Mouse (Mus musculus) neural tube, embryonic 15.5 days (tissue): Measurements from ENCODE around the gene Dglucy. TPM values are rescaled to one million over a fixed set of nuclear protein-coding genes. Genes with fewer than 3 reads are reported as not detected.
"Not testable (repeated sequence)": the region's sequence is repeated elsewhere in the genome, so short reads cannot be mapped to it uniquely, and the experiment has no call there.

ENCODE experiments used
- ATAC-seq: fragments of 200-750 bp; cut with Nextera tagmentation; 2 replicates; pipeline ENCODE4 v1.8.0; 2017; ENCODE audit warnings: mild to moderate bottlenecking, moderate TSS enrichment, moderate library complexity; ENCODE audit not compliant: low FRiP score
- H3K27ac ChIP-seq: fragments of 300-500 bp; sonication (generic); replicated peaks from 2 replicates; pipeline ENCODE4 v1.5.1; 2015; ENCODE audit warnings: mild to moderate bottlenecking, inconsistent platforms
- H3K27me3 ChIP-seq: fragments of 300-500 bp; sonication (generic); replicated peaks from 2 replicates; pipeline ENCODE4 v1.6.1; 2015; ENCODE audit warnings: inconsistent platforms
- H3K36me3 ChIP-seq: fragments of 300-500 bp; sonication (generic); 2 replicates; pipeline ENCODE4 v1.6.1; 2015; ENCODE audit warnings: inconsistent platforms
- H3K4me1 ChIP-seq: fragments of 300-500 bp; sonication (generic); 2 replicates; pipeline ENCODE4 v1.6.1; 2015; ENCODE audit warnings: inconsistent platforms
- H3K4me2 ChIP-seq: fragments of 300-500 bp; sonication (generic); 2 replicates; pipeline ENCODE4 v1.6.1; 2015; ENCODE audit warnings: inconsistent platforms, mild to moderate bottlenecking, moderate library complexity
- H3K4me3 ChIP-seq: fragments of 300-500 bp; sonication (generic); replicated peaks from 2 replicates; pipeline ENCODE4 v1.5.1; 2015; ENCODE audit warnings: mild to moderate bottlenecking, inconsistent platforms
- H3K9ac ChIP-seq: fragments of 300-500 bp; sonication (generic); replicated peaks from 2 replicates; pipeline ENCODE4 v1.6.1; 2015; ENCODE audit warnings: mild to moderate bottlenecking, inconsistent platforms
- H3K9me3 ChIP-seq: fragments of 300-500 bp; sonication (generic); replicated peaks from 2 replicates; pipeline ENCODE4 v1.6.1; 2016; ENCODE audit warnings: inconsistent platforms
- WGBS: fragments of 180-500 bp; shearing (Covaris S2); methylation state at CpG from one replicate; pipeline ENCODE4 v1.1.7; 2015; ENCODE audit warnings: mixed read lengths; 5-methylcytosine and 5-hydroxymethylcytosine counted together
- polyA plus RNA-seq: library from polyadenylated mRNA; unstranded; fragments of >200 nt; fragmentation: Nextera tagmentation; extraction: Ambion mirVana; gene quantifications from 2 replicates; pipeline ENCODE4 v1.2.1, GENCODE M21; 2015

Gene Dglucy
- polyA plus RNA-seq, 1 experiment from 2014 or later: 3.0 TPM

- Histone ChIP-seq H3K36me3 (no peaks in the 10 kb centered on the region), H3K4me3 (no peak overlapping the region), H3K9ac (no peak overlapping the region), H3K27me3 (no peaks in the 10 kb centered on the region), H3K4me2 (no peak overlapping the region), H3K9me3 (no peaks in the 10 kb centered on the region), H3K4me1 (peaks cover 8% of the 10 kb centered on the region), H3K27ac (no peak overlapping the region)
- no peak for ATAC-seq
- WGBS: 87% methylated on average over 2 of the region's 2 CpGs
These were observed 5.3 kb downstream of the Dglucy start for GRCm38 (mm10) chr12:100784152-100784551.

- Histone ChIP-seq H3K27me3 (no peaks in the 10 kb centered on the region), H3K4me1 (no peaks in the 10 kb centered on the region), H3K4me3 (no peak overlapping the region), H3K9ac (no peak overlapping the region), H3K27ac (no peak overlapping the region), H3K36me3 (no peaks in the 10 kb centered on the region), H3K4me2 (no peak overlapping the region), H3K9me3 (no peaks in the 10 kb centered on the region)
- WGBS: 83% methylated on average over 7 of the region's 7 CpGs
- ATAC-seq: no peak
These were observed 6.5 kb downstream of the Dglucy start for GRCm38 (mm10) chr12:100785344-100785743.

- Histone ChIP-seq H3K4me3 (no peak overlapping the region), H3K27me3 (no peaks in the 10 kb centered on the region)
These were observed 11.2 kb downstream of the Dglucy start for GRCm38 (mm10) chr12:100789981-100790550.

GRCm38 (mm10) chr12:100791425-100791824, 12.6 kb downstream of the Dglucy start:
- Histone ChIP-seq H3K4me1 (no peaks in the 10 kb centered on the region), H3K4me2 (no peak overlapping the region), H3K27ac (no peak overlapping the region), H3K4me3 (no peak overlapping the region), H3K27me3 (no peaks in the 10 kb centered on the region), H3K36me3 (no peaks in the 10 kb centered on the region), H3K9ac (no peak overlapping the region), H3K9me3 (no peaks in the 10 kb centered on the region)
- ATAC-seq: no peak
- WGBS: 83% methylated on average over 6 of the region's 6 CpGs

More at GRCm38 (mm10) chr12:100789981-100790550, 11.2 kb downstream of the Dglucy start:
- Histone ChIP-seq H3K9me3 (no peaks in the 10 kb centered on the region), H3K4me2 (no peak overlapping the region), H3K27ac (no peak overlapping the region), H3K9ac (no peak overlapping the region), H3K36me3 (no peaks in the 10 kb centered on the region), H3K4me1 (no peaks in the 10 kb centered on the region)
- 74% methylated on average over 3 of the region's 3 CpGs for WGBS
- ATAC-seq: no peak

GRCm38 (mm10) chr12:100794450-100795230, 15.8 kb downstream of the Dglucy start:
- H3K9ac ChIP-seq: no peak overlapping the region
- no peak overlapping the region for H3K27ac ChIP-seq
- 80% methylated on average over 7 of the region's 7 CpGs for WGBS
- H3K4me2 ChIP-seq: no peak overlapping the region
- ATAC-seq: no peak
- H3K27me3 ChIP-seq: no peaks in the 10 kb centered on the region
- H3K36me3 ChIP-seq: no peaks in the 10 kb centered on the region
- H3K4me3 ChIP-seq: no peak overlapping the region
- no peaks in the 10 kb centered on the region for H3K4me1 ChIP-seq
- H3K9me3 ChIP-seq: no peaks in the 10 kb centered on the region

- no peaks in the 10 kb centered on the region for H3K4me1 ChIP-seq
- 87% methylated on average over 7 of the region's 7 CpGs for WGBS
- no peak overlapping the region for H3K9ac ChIP-seq
- no peak overlapping the region for H3K27ac ChIP-seq
- no peak overlapping the region for H3K4me3 ChIP-seq
- H3K36me3 ChIP-seq: no peaks in the 10 kb centered on the region
- H3K27me3 ChIP-seq: no peaks in the 10 kb centered on the region
- no peak overlapping the region for H3K4me2 ChIP-seq
- no peak for ATAC-seq
- H3K9me3 ChIP-seq: no peaks in the 10 kb centered on the region
These were observed 16.7 kb downstream of the Dglucy start for GRCm38 (mm10) chr12:100795390-100796036.

- not testable (repeated sequence) for H3K4me1 ChIP-seq, ATAC-seq, H3K27ac ChIP-seq
These were observed 24.5 kb downstream of the Dglucy start for GRCm38 (mm10) chr12:100803391-100803790.

GRCm38 (mm10) chr12:100807280-100807679, 28.4 kb downstream of the Dglucy start:
- ATAC-seq: no peak
- Histone ChIP-seq H3K9ac (no peak overlapping the region), H3K27me3 (no peaks in the 10 kb centered on the region), H3K4me2 (no peak overlapping the region), H3K9me3 (no peaks in the 10 kb centered on the region), H3K36me3 (no peaks in the 10 kb centered on the region), H3K4me1 (peaks cover 6% of the 10 kb centered on the region; the same call in 1 of the 2 replicates), H3K27ac (no peak overlapping the region), H3K4me3 (no peak overlapping the region)
- 87% methylated on average over 7 of the region's 7 CpGs for WGBS

More at GRCm38 (mm10) chr12:100803391-100803790, 24.5 kb downstream of the Dglucy start:
- WGBS: 93% methylated on average over 19 of the region's 19 CpGs
- not testable (repeated sequence) for H3K27me3 ChIP-seq, H3K4me3 ChIP-seq, H3K36me3 ChIP-seq, H3K9ac ChIP-seq, H3K4me2 ChIP-seq, H3K9me3 ChIP-seq

- no peak overlapping the region for H3K27ac ChIP-seq
- H3K4me3 ChIP-seq: no peak overlapping the region
- H3K36me3 ChIP-seq: no peaks in the 10 kb centered on the region
- H3K4me1 ChIP-seq: peaks cover 6% of the 10 kb centered on the region; the same call in 1 of the 2 replicates
- no peaks in the 10 kb centered on the region for H3K27me3 ChIP-seq
- no peaks in the 10 kb centered on the region for H3K9me3 ChIP-seq
- no peak overlapping the region for H3K9ac ChIP-seq
- ATAC-seq: peak; percentile 74; the same call in 1 of the 2 replicates
- no peak overlapping the region for H3K4me2 ChIP-seq
- WGBS: 51% methylated on average over 13 of the region's 13 CpGs
These were observed 29.9 kb downstream of the Dglucy start for GRCm38 (mm10) chr12:100808609-100809280.

- no peak for ATAC-seq
- Histone ChIP-seq H3K36me3 (no peaks in the 10 kb centered on the region), H3K4me3 (no peak overlapping the region), H3K9me3 (no peaks in the 10 kb centered on the region), H3K4me2 (no peak overlapping the region), H3K27ac (no peak overlapping the region), H3K9ac (no peak overlapping the region), H3K27me3 (no peaks in the 10 kb centered on the region), H3K4me1 (peaks cover 6% of the 10 kb centered on the region; the same call in 1 of the 2 replicates)
- WGBS: 94% methylated on average over 11 of the region's 11 CpGs
These were observed 31.7 kb downstream of the Dglucy start for GRCm38 (mm10) chr12:100810542-100810941.

- no peak overlapping the region for H3K27ac ChIP-seq
- H3K9ac ChIP-seq: no peak overlapping the region
- H3K4me2 ChIP-seq: no peak overlapping the region
- no peaks in the 10 kb centered on the region for H3K36me3 ChIP-seq
- H3K9me3 ChIP-seq: no peaks in the 10 kb centered on the region
- H3K4me1 ChIP-seq: peaks cover 2% of the 10 kb centered on the region; the same call in 1 of the 2 replicates
- 90% methylated on average over 2 of the region's 2 CpGs for WGBS
- ATAC-seq: no peak
- no peaks in the 10 kb centered on the region for H3K27me3 ChIP-seq
- H3K4me3 ChIP-seq: no peak overlapping the region
These were observed 35.0 kb downstream of the Dglucy start for GRCm38 (mm10) chr12:100813901-100814300.
